In the genomic region with DNA sequence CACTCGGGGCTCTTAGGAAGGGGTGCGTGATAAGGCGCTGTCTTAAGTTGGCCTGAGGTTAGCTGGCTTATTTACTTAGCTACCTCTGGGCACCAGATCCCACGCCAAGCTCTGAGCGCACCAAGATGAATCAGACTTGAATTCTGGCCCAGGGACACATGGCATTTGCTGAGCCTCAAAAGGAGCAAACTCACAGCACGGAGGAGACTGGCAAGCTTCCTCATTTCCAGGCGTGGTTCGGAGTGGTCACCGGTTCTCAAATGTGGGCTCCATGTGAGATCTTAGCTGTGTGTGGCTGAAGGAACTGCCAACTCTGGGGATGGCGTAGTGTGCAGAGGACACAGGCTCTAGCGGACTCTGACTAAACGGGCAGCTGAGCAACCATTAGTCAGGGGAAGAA, we compare ENCODE assay signal across 8 mouse cellular contexts. TPM values are rescaled to one million over a fixed set of nuclear protein-coding genes. Genes with fewer than 3 reads are reported as not detected.
A peak's percentile ranks its signal among the peaks of the same experiment; 100 is the strongest.
DNase-seq lines count a peak whose midpoint lies in the region; ATAC-seq and TF ChIP-seq lines count a peak whose summit lies in the region.

No protein-coding gene starts in this region.

- peak overlapping the region; percentile 73; the same call in 1 of the 2 replicates for H3K9ac ChIP-seq in embryonic facial prominence, embryonic 14.5 days (ENCODE audit: low read depth, low read length)
- peak overlapping the region; percentile 94 for H3K9ac ChIP-seq in liver, embryonic 14.5 days (replicated peaks)

- no peaks in the 10 kb centered on the region for H3K9me3 ChIP-seq in embryonic facial prominence, embryonic 14.5 days (ENCODE audit: control insufficient read depth, low read length)
- H3K9me3 ChIP-seq in heart, embryonic 10.5 days: no peaks in the 10 kb centered on the region
- H3K9me3 ChIP-seq in liver, embryonic 14.5 days (ENCODE audit: control insufficient read depth, low read length): no peaks in the 10 kb centered on the region

- peaks cover 5% of the 10 kb centered on the region; the same call in 1 of the 2 replicates for H3K4me1 ChIP-seq in embryonic facial prominence, embryonic 14.5 days (ENCODE audit: control insufficient read depth, insufficient read depth, low read length)
- peaks cover 23% of the 10 kb centered on the region for H3K4me1 ChIP-seq in heart, embryonic 10.5 days
- peaks cover 21 to 39% of the 10 kb centered on the region in 2 experiments for H3K4me1 ChIP-seq in liver, embryonic 14.5 days (replicated peaks; ENCODE audit: control insufficient read depth in 2 of 2, insufficient read depth in 2 of 2, low read length in 1 of 2)

- 64% methylated on average over 12 of the region's 12 CpGs for WGBS in embryonic facial prominence, embryonic 14.5 days
- WGBS in heart, embryonic 10.5 days: 73% methylated on average over 12 of the region's 12 CpGs
- 18% methylated on average over 12 of the region's 12 CpGs for WGBS in liver, embryonic 14.5 days (ENCODE audit: insufficient replicate concordance)

- no peaks in the 10 kb centered on the region for H3K27me3 ChIP-seq in embryonic facial prominence, embryonic 14.5 days (replicated peaks; ENCODE audit: control insufficient read depth, insufficient read depth, low read length)
- H3K27me3 ChIP-seq in heart, embryonic 10.5 days (ENCODE audit: insufficient read depth, poor library complexity, severe bottlenecking): no peaks in the 10 kb centered on the region
- H3K27me3 ChIP-seq in liver, embryonic 14.5 days (ENCODE audit: control insufficient read depth, insufficient read depth, low read length): no peaks in the 10 kb centered on the region

- H3K4me3 ChIP-seq in embryonic facial prominence, embryonic 14.5 days (ENCODE audit: low read depth, low read length): peak overlapping the region; percentile 66
- peak overlapping the region; percentile 80 for H3K4me3 ChIP-seq in heart, embryonic 10.5 days
- H3K4me3 ChIP-seq in liver, embryonic 14.5 days (ENCODE audit: insufficient read depth in 1 of 2, low read depth in 2 of 2, low read length in 2 of 2): peak overlapping the region; percentile 67 to 90

- H3K27ac ChIP-seq in embryonic facial prominence, embryonic 14.5 days (replicated peaks; ENCODE audit: low read depth, low read length): no peak overlapping the region
- peak overlapping the region; percentile 90; the same call in 1 of the 2 replicates for H3K27ac ChIP-seq in heart, embryonic 10.5 days
- peak overlapping the region; percentile 49 for H3K27ac ChIP-seq in liver, embryonic 14.5 days

- no peak for TF ChIP-seq EP300 in liver, embryonic 14.5 days (IDR thresholded peaks at IDR 0.05; ENCODE audit: low read depth)

- DNase-seq in 3134 (ENCODE audit: extremely low read depth, insufficient read length, low spot score) (peak; percentile 85), adipocyte (ENCODE audit: low spot score) (peak; percentile 82)
- DNase-seq in embryonic facial prominence, embryonic 14.5 days (ENCODE audit: low spot score): peak; percentile 28
- no peak for DNase-seq in heart, embryonic 10.5 days (ENCODE audit: low spot score)
- peak; percentile 46 for DNase-seq in kidney, adult 9 months
- no peak for DNase-seq in liver, embryonic 14.5 days (ENCODE audit: low read depth in 3 of 3, low spot score in 3 of 3)
- DNase-seq in natural killer cell, adult 2 months (ENCODE audit: low spot score in 2 of 2): peak; percentile 55 to 67
- no peak for DNase-seq in testis, postnatal 10 days (ENCODE audit: low spot score)

- H3K36me3 ChIP-seq in embryonic facial prominence, embryonic 14.5 days (ENCODE audit: control insufficient read depth, insufficient read depth, low read length): 0 out of 2 replicates have a peak, but pooled peaks cover 8% of the 10 kb centered on the region
- H3K36me3 ChIP-seq in heart, embryonic 10.5 days: peaks cover 11% of the 10 kb centered on the region; the same call in 1 of the 2 replicates
- peaks cover 5% of the 10 kb centered on the region; the same call in 1 of the 2 replicates for H3K36me3 ChIP-seq in liver, embryonic 14.5 days (replicated peaks; ENCODE audit: control insufficient read depth, insufficient read depth, low read depth)

- ATAC-seq in embryonic facial prominence, embryonic 14.5 days (ENCODE audit: low read depth): no peak
- ATAC-seq in liver, embryonic 14.5 days (ENCODE audit: insufficient read depth): peak; percentile 29; the same call in 1 of the 2 replicates

- peak overlapping the region; percentile 76 for H3K4me2 ChIP-seq in embryonic facial prominence, embryonic 14.5 days (ENCODE audit: low read depth, low read length)
- peak overlapping the region; percentile 96 for H3K4me2 ChIP-seq in liver, embryonic 14.5 days (ENCODE audit: low read depth)

- no peak for TF ChIP-seq CTCF in liver, embryonic 14.5 days (IDR thresholded peaks at IDR 0.05; ENCODE audit: low read depth)

RNA-seq across cellular contexts. Expression of a gene that starts 1.5 kb away (rescaled TPM):
- polyA plus RNA-seq in embryonic facial prominence, embryonic 14.5 days (2014; fragmentation: Nextera tagmentation; extraction: Ambion mirVana): 78.1 and 78.3 TPM in 2 replicates
- polyA plus RNA-seq in heart, embryonic 10.5 days (2016; fragmentation: Nextera tagmentation; extraction: Ambion mirVana): 54.5 and 87.5 TPM in 2 replicates
- polyA plus RNA-seq in liver, embryonic 14.5 days (2012; rRNA removed): 19.4 and 25.6 TPM in 2 replicates
- polyA plus RNA-seq in liver, embryonic 14.5 days (2014; fragmentation: Nextera tagmentation; extraction: Ambion mirVana): 15.8 and 17.1 TPM in 2 replicates

RNA-seq across cellular contexts. Expression of a gene that starts 6.5 kb away (rescaled TPM):
- polyA plus RNA-seq in embryonic facial prominence, embryonic 14.5 days (2014; fragmentation: Nextera tagmentation; extraction: Ambion mirVana): 77.7 and 88.3 TPM in 2 replicates
- polyA plus RNA-seq in heart, embryonic 10.5 days (2016; fragmentation: Nextera tagmentation; extraction: Ambion mirVana): 88.8 and 90.6 TPM in 2 replicates
- 15.2 and 22.3 TPM in 2 replicates for polyA plus RNA-seq in liver, embryonic 14.5 days (2012; rRNA removed)
- 24.9 and 25.5 TPM in 2 replicates for polyA plus RNA-seq in liver, embryonic 14.5 days (2014; fragmentation: Nextera tagmentation; extraction: Ambion mirVana)

RNA-seq across cellular contexts. Expression of a gene that starts 33.1 kb away (rescaled TPM):
- polyA plus RNA-seq in embryonic facial prominence, embryonic 14.5 days (2014; fragmentation: Nextera tagmentation; extraction: Ambion mirVana): 36.4 and 37.7 TPM in 2 replicates
- polyA plus RNA-seq in heart, embryonic 10.5 days (2016; fragmentation: Nextera tagmentation; extraction: Ambion mirVana): 23.8 and 24.0 TPM in 2 replicates
- polyA plus RNA-seq in liver, embryonic 14.5 days (2012; rRNA removed): 0.64 and 1.4 TPM in 2 replicates
- 12.3 and 13.3 TPM in 2 replicates for polyA plus RNA-seq in liver, embryonic 14.5 days (2014; fragmentation: Nextera tagmentation; extraction: Ambion mirVana)

RNA-seq across cellular contexts. Expression of a gene that starts 40.6 kb away (rescaled TPM):
- 17.1 and 21.6 TPM in 2 replicates for polyA plus RNA-seq in embryonic facial prominence, embryonic 14.5 days (2014; fragmentation: Nextera tagmentation; extraction: Ambion mirVana)
- 10.5 and 17.5 TPM in 2 replicates for polyA plus RNA-seq in heart, embryonic 10.5 days (2016; fragmentation: Nextera tagmentation; extraction: Ambion mirVana)
- polyA plus RNA-seq in liver, embryonic 14.5 days (2012; rRNA removed): not detected in 2 replicates
- not detected in 2 replicates for polyA plus RNA-seq in liver, embryonic 14.5 days (2014; fragmentation: Nextera tagmentation; extraction: Ambion mirVana)

Comparison
In these comparisons a context has a peak if more than half of its experiments do, and no peak if none do; other contexts are left out.
1. DNase-seq: peak in 3134 (single experiment), adipocyte (single experiment), embryonic facial prominence, embryonic 14.5 days (single experiment), kidney, adult 9 months (single experiment) and natural killer cell, adult 2 months (2 of 2); none in heart, embryonic 10.5 days (single experiment), liver, embryonic 14.5 days (0 of 3) and testis, postnatal 10 days (single experiment).
2. Peak in every context shown above with its lines, with median percentiles within 50 percentile points of each other: H3K4me3 ChIP-seq.